Mouse (Mus musculus) liver, postnatal 0 days (tissue): ENCODE data around the gene Olfr718-ps1.

ENCODE experiments used
- CTCF ChIP-seq: sonication (generic); IDR thresholded peaks from 2 replicates; pipeline ENCODE4 v1.5.1; 2016; ENCODE audit warnings: antibody characterized with exemption, low read depth
- EP300 ChIP-seq: IDR thresholded peaks from 2 replicates; pipeline ENCODE4 v1.6.1; 2016; ENCODE audit warnings: antibody characterized with exemption, low read depth, mild to moderate bottlenecking

DNA sequence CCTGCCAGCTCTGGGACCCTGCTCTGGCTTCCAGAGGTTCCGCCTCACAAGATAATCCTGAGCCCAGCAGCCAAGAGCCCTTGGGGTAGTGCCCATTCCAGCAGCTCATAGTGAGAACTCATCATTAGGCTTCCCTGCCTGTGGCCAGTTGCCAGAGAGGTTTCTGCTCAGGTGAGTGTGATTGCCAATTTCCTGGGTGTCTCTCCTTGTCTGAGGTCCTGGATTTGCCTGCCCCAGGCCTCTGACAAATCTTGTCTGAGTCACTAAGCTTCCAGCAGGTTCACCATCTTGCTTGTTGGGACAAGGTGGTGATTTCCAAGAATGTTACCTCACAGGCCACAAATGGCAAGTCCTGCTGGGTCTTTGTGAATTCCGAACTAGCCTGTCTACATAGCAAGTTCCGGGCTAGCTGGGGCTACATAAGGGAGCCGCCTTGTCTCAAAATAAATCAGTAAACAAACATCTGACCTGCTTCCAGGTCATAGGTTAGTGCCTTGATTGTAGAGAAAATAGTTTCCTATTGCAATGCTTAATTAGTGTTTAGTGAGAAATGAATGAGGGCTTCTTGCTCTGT lies 22.5 kb downstream of the Olfr718-ps1 start:
- no peak for TF ChIP-seq CTCF
- no peak for TF ChIP-seq EP300
